Mouse (Mus musculus) CH12.LX (cell line): ENCODE measurements around the gene Gm10553.
A peak's percentile ranks its signal among the peaks of the same experiment; 100 is the strongest.
"Not testable (repeated sequence)": the region's sequence is repeated elsewhere in the genome, so short reads cannot be mapped to it uniquely, and the experiment has no call there.

ENCODE experiments used
- BHLHE40 ChIP-seq: IDR thresholded peaks from 2 replicates; pipeline ENCODE4 v1.6.1; 2011; ENCODE audit warnings: mild to moderate bottlenecking, low read depth, low read length, improper control_type of control experiment
- CTCF ChIP-seq, 2 experiments: IDR thresholded peaks in 1 of 2; conservative IDR thresholded peaks in 1 of 2; 2 replicates each; pipeline ENCODE4 v1.5.1; 2011 to 2012; ENCODE audit warnings: low read depth in 2 of 2, low read length in 2 of 2, improper control_type of control experiment in 1 of 2, inconsistent platforms in 1 of 2, mild to moderate bottlenecking in 1 of 2, moderate library complexity in 1 of 2
- EP300 ChIP-seq: IDR thresholded peaks from 2 replicates; pipeline ENCODE4 v1.6.1; 2011; ENCODE audit warnings: low read length, improper control_type of control experiment
- GABPA ChIP-seq: IDR thresholded peaks from 2 replicates; pipeline ENCODE4 v1.6.1; 2012; ENCODE audit warnings: low read depth, low read length, improper control_type of control experiment, inconsistent platforms; ENCODE audit not compliant: insufficient replicate concordance
- HCFC1 ChIP-seq: IDR thresholded peaks from 2 replicates; pipeline ENCODE4 v1.6.1; 2012; ENCODE audit warnings: low read depth, mild to moderate bottlenecking, inconsistent platforms, low read length, improper control_type of control experiment
- JUND ChIP-seq: conservative IDR thresholded peaks from 2 replicates; pipeline ENCODE4 v1.6.1; 2011; ENCODE audit warnings: low read depth, low read length, improper control_type of control experiment
- POLR2A ChIP-seq: IDR thresholded peaks from 2 replicates; pipeline ENCODE4 v1.6.1; 2011; ENCODE audit warnings: low read depth, mild to moderate bottlenecking, improper control_type of control experiment, low read length
- ZKSCAN1 ChIP-seq: IDR thresholded peaks from 2 replicates; pipeline ENCODE4 v1.6.1; 2012; ENCODE audit warnings: low read depth, inconsistent platforms, low read length, improper control_type of control experiment, borderline replicate concordance
- ZMIZ1 ChIP-seq: IDR thresholded peaks from 2 replicates; pipeline ENCODE4 v1.6.1; 2012; ENCODE audit warnings: low read depth, mild to moderate bottlenecking, inconsistent platforms, low read length, improper control_type of control experiment

GRCm38 (mm10) chr1:85111572-85111971, 11.6 kb downstream of the Gm10553 start:
- TF ChIP-seq EP300 (peak; percentile 53), BHLHE40 (peak; percentile 42)
- not testable (repeated sequence) for TF ChIP-seq HCFC1; JUND; POLR2A; GABPA; ZKSCAN1; ZMIZ1; CTCF (conservative IDR thresholded peaks at IDR 0.05 in 1 of 2, IDR thresholded peaks at IDR 0.05 in 1 of 2; ENCODE audit: low read depth in 2 of 2, low read length in 2 of 2)
